ENCODE assay signal across 8 mouse cellular contexts in the genomic region with DNA sequence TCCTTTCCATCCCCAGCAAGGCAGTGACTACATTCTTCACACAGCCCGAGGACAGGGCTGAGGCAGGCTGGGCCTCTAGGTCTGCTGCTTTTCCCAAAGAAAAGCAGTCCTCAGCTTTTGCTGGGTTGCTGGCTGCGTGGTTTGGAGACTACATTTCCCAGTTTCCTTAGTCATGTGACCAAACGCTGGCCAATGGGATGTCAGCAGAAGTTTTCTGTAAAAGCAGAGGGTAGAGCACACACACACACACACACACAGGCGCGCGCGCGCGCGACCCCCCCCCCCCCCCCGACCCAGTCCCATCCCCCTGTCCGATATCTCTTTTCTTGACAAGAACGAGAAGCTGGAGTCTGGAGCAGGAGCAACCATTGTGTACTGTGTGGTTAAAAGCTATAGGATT. TPM values are rescaled to one million over a fixed set of nuclear protein-coding genes. Genes with fewer than 3 reads are reported as not detected.
DNase-seq lines count a peak whose midpoint lies in the region; ATAC-seq and TF ChIP-seq lines count a peak whose summit lies in the region.

No protein-coding gene starts in this region.

- no peaks in the 10 kb centered on the region for H3K9me3 ChIP-seq in hindbrain, postnatal 0 days (ENCODE audit: low read length)

- no peaks in the 10 kb centered on the region for H3K27me3 ChIP-seq in hindbrain, postnatal 0 days (ENCODE audit: insufficient read depth, low read length)

- H3K9ac ChIP-seq in hindbrain, postnatal 0 days (replicated peaks; ENCODE audit: low read length): no peak overlapping the region

- H3K4me1 ChIP-seq in hindbrain, postnatal 0 days (ENCODE audit: insufficient read depth, low read length): peaks cover 8% of the 10 kb centered on the region; the same call in 1 of the 2 replicates

- H3K4me3 ChIP-seq in hindbrain, postnatal 0 days (ENCODE audit: low read length): peak overlapping the region; percentile 0; the same call in 1 of the 2 replicates

- H3K4me2 ChIP-seq in hindbrain, postnatal 0 days (ENCODE audit: low read depth, low read length): peak overlapping the region; percentile 39

- no peaks in the 10 kb centered on the region for H3K36me3 ChIP-seq in hindbrain, postnatal 0 days (ENCODE audit: insufficient read depth, low read length)

- H3K27ac ChIP-seq in hindbrain, postnatal 0 days: no peak overlapping the region

- TF ChIP-seq CTCF in hindbrain, postnatal 0 days (IDR thresholded peaks at IDR 0.05; ENCODE audit: low read depth): no peak

- peak; percentile 88 for DNase-seq in NIH3T3 (ENCODE audit: low read depth)
- peak; percentile 59 to 67 for DNase-seq in cerebellum, postnatal 36 days
- peak; percentile 49 to 52 for DNase-seq in gastrocnemius, adult 8-10 months (ENCODE audit: low spot score in 2 of 2)
- peak; percentile 83 for DNase-seq in hindbrain, postnatal 0 days (ENCODE audit: low spot score)
- DNase-seq in left cerebral cortex, adult 11 months (ENCODE audit: low spot score): peak; percentile 63
- peak; percentile 75 for DNase-seq in lung, postnatal 14 days
- peak; percentile 73 for DNase-seq in right cerebral cortex, postnatal 25 days
- DNase-seq in B cell, adult 2 months: no peak

- peak; percentile 73 for ATAC-seq in hindbrain, postnatal 0 days

- WGBS in hindbrain, postnatal 0 days: 0% methylated on average over 13 of the region's 13 CpGs

RNA-seq across cellular contexts. Expression of gene 1700001O22Rik, which starts 20.1 kb away (rescaled TPM):
- total RNA-seq in gastrocnemius, adult 8-10 months (2022): 10 to 100 TPM in 2 of 4 experiments, 1 to 10 TPM in 1, under 1 TPM in 1; 0.80 to 25.5 (median 10.2) TPM
- total RNA-seq in hindbrain, postnatal 0 days (2014; rRNA removed): 0.75 and 2.4 TPM in 2 replicates
- 1.8 and 2.6 TPM in 2 replicates for polyA plus RNA-seq in hindbrain, postnatal 0 days (2015; fragmentation: Nextera tagmentation; extraction: Ambion mirVana)

RNA-seq across cellular contexts. Expression of gene Ntmt1, which starts 24.3 kb away (rescaled TPM):
- 10 to 100 TPM in 3 of 4 experiments, 1 to 10 TPM in 1; 9.7 to 14.5 (median 13.3) TPM for total RNA-seq in gastrocnemius, adult 8-10 months (2022)
- total RNA-seq in hindbrain, postnatal 0 days (2014; rRNA removed): 79.5 and 96.3 TPM in 2 replicates
- polyA plus RNA-seq in hindbrain, postnatal 0 days (2015; fragmentation: Nextera tagmentation; extraction: Ambion mirVana): 95.9 and 99.6 TPM in 2 replicates

RNA-seq across cellular contexts. Expression of gene Asb6, which starts 46.8 kb away (rescaled TPM):
- total RNA-seq in gastrocnemius, adult 8-10 months (2022): 1 to 10 TPM; 6.3 to 7.9 (median 7.2) TPM
- 49.1 and 53.5 TPM in 2 replicates for total RNA-seq in hindbrain, postnatal 0 days (2014; rRNA removed)
- 36.6 and 37.4 TPM in 2 replicates for polyA plus RNA-seq in hindbrain, postnatal 0 days (2015; fragmentation: Nextera tagmentation; extraction: Ambion mirVana)

RNA-seq across cellular contexts. Expression of gene Prrx2, which starts 51.4 kb away (rescaled TPM):
- 1 to 10 TPM in 1 of 4 experiments, under 1 TPM in 3; 0.65 to 2.0 (median 0.78) TPM for total RNA-seq in gastrocnemius, adult 8-10 months (2022)
- 6.7 and 7.2 TPM in 2 replicates for total RNA-seq in hindbrain, postnatal 0 days (2014; rRNA removed)
- polyA plus RNA-seq in hindbrain, postnatal 0 days (2015; fragmentation: Nextera tagmentation; extraction: Ambion mirVana): 5.0 and 5.6 TPM in 2 replicates

Comparison
In these comparisons a context has a peak if more than half of its experiments do, and no peak if none do; other contexts are left out.
1. DNase-seq: peak in NIH3T3 (single experiment), cerebellum, postnatal 36 days (2 of 2), gastrocnemius, adult 8-10 months (2 of 2), hindbrain, postnatal 0 days (single experiment), left cerebral cortex, adult 11 months (single experiment), lung, postnatal 14 days (single experiment) and right cerebral cortex, postnatal 25 days (single experiment); none in B cell, adult 2 months (0 of 2).